Mouse (Mus musculus) bone marrow macrophage, adult 2 months (primary cell): ENCODE measurements around the gene Ptpra.

ENCODE experiments used
- CTCF ChIP-seq: IDR thresholded peaks from 2 replicates; pipeline ENCODE4 v1.5.1; 2012; ENCODE audit warnings: low read depth, mild to moderate bottlenecking, low read length, moderate library complexity
- POLR2A ChIP-seq: IDR thresholded peaks from 2 replicates; pipeline ENCODE4 v1.6.1; 2012; ENCODE audit warnings: mild to moderate bottlenecking, low read depth, low read length, borderline replicate concordance

DNA sequence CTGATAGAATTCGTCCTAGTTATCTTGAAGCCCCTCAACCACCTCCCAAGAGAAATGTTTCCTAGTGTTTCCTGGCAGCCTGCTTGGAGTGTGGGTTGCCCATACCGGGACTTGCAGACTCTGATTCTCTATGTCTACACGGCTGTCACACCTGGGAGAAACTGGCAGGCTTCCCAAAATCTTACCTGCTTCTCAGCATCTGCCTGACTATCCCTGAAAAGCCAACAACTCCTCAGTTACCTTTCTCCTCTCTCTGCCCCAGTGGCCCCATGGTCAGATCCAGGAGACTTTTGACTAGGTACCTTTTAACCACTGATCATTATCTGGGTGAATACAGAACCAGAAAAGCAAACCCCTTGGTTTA, 1.6 kb downstream of the Ptpra start:
- TF ChIP-seq POLR2A, result no peak
- no peak for TF ChIP-seq CTCF
